Mouse (Mus musculus) cerebellum, adult 2 months (tissue): Measurements from ENCODE around the gene Zmat5. TPM values are rescaled to one million over a fixed set of nuclear protein-coding genes. Genes with fewer than 3 reads are reported as not detected.

Experiments
- DNase-seq, 2 experiments: peaks; one replicate each; pipeline ENCODE4 v3.0.0; 2021
- H3K27ac ChIP-seq: fragments of 200-500 bp; 2 replicates; pipeline ENCODE4 v1.5.1; 2012; ENCODE audit warnings: low read length, control low read depth, inconsistent platforms; ENCODE audit not compliant: insufficient read depth
- H3K27me3 ChIP-seq: fragments of 200-500 bp; 2 replicates; pipeline ENCODE4 v1.6.1; 2012; ENCODE audit warnings: inconsistent platforms, mild to moderate bottlenecking, low read length, moderate library complexity; ENCODE audit not compliant: control insufficient read depth, insufficient read depth
- H3K4me1 ChIP-seq: fragments of 200-500 bp; 2 replicates; pipeline ENCODE4 v1.6.1; 2011; ENCODE audit warnings: low read length; ENCODE audit not compliant: control insufficient read depth, insufficient read depth
- H3K4me3 ChIP-seq: fragments of 200-500 bp; replicated peaks from 2 replicates; pipeline ENCODE3; 2011; ENCODE audit warnings: mild to moderate bottlenecking, low read depth, low read length, control low read depth; ENCODE audit not compliant: insufficient read depth
- CTCF ChIP-seq: fragments of 200-500 bp; IDR thresholded peaks from 2 replicates; pipeline ENCODE4 v1.5.1; 2011; ENCODE audit warnings: low read depth, mild to moderate bottlenecking, control low read depth, low read length, moderate library complexity, borderline replicate concordance; ENCODE audit not compliant: insufficient read depth
- POLR2A ChIP-seq: fragments of 200-500 bp; IDR thresholded peaks from 2 replicates; pipeline ENCODE4 v1.6.1; 2011; ENCODE audit warnings: low read length, control low read depth, borderline replicate concordance; ENCODE audit not compliant: insufficient read depth
- WGBS: fragments of 180-500 bp; shearing (Covaris S2); methylation state at CpG from one replicate; pipeline ENCODE4 v1.1.7; 2018; 5-methylcytosine and 5-hydroxymethylcytosine counted together
- polyA plus RNA-seq: library from polyadenylated mRNA; depleted of rRNA; stranded (reverse); fragments of >200 nt; gene quantifications from 2 replicates; pipeline ENCODE4 v1.2.3, GENCODE M21; 2012

The Zmat5 gene
- polyA plus RNA-seq, 1 experiment, result 63.2 TPM

DNA sequence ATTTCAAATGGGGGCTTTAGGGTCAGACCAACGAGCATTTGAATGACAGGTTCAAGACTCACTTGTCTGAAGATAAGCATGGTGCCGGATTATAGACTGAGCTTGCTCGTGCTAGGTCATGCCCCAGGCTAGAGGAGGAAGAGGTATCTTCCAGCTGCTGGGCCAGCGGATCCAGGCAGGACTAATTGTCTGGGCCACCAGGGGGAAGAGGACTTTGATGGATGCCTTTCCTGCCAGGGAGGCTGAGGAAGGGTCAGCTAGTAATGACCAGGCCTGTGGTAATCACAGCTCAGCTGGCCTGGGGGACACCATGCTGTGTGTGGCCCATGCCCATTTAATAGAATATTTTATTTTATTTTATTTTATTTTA, 53.3 kb downstream of the Zmat5 start:
- Histone ChIP-seq H3K27ac (no peak overlapping the region), H3K4me1 (peaks cover 6% of the 10 kb centered on the region), H3K4me3 (no peak overlapping the region), H3K27me3 (no peaks in the 10 kb centered on the region)
- 82% methylated on average over 4 of the region's 4 CpGs for WGBS
- no peak for DNase-seq
- no peak for TF ChIP-seq CTCF

DNA sequence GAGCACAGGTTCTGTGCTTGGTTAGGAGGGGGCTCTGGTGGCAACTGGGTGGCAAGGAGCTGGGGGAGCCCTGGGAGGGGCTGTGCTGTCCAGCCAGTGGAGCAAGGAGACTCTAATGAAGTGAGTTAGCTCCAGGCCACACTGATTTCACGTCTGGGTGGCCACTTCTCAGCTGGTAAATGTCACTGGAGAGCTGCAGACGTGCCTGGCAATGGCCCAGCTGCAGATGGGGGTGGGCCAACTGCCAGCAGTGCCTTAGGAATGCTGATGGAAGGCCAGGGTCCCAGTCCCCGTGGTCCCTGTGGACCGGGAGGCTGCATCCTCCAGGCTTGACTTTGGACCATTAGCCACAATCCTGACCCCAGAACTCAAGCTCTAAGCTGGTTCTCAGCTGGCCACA, 56.0 kb downstream of the Zmat5 start:
- TF ChIP-seq POLR2A (no peak), CTCF (no peak)
- Histone ChIP-seq H3K27me3 (no peaks in the 10 kb centered on the region), H3K4me3 (no peak overlapping the region), H3K27ac (no peak overlapping the region), H3K4me1 (peaks cover 3% of the 10 kb centered on the region)
- 44% methylated on average over 4 of the region's 4 CpGs for WGBS
- DNase-seq, result no peak

DNA sequence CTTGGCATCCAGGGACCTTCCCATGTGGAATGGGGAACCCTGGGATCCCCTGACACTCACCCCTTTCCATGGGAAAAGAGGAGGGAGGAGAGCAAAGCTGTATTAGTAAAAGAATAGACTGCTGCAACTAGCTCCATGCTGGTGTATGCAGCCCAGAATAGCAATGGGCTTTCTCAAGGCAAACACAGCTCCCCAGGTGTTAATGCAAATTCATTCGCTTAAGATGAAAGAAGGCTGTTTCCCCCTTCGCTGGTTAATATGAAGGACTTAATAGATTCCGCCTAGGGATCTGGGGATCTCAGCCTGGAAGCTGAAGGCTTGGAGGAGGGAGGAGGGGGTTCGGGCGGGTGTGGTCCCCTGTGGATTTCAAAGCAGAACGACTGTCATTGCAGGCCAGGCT, 57.5 kb downstream of the Zmat5 start:
- Histone ChIP-seq H3K27ac (no peak overlapping the region), H3K4me3 (no peak overlapping the region), H3K27me3 (no peaks in the 10 kb centered on the region), H3K4me1 (peaks cover 3% of the 10 kb centered on the region)
- 63% methylated on average over 6 of the region's 6 CpGs for WGBS
- no peak for DNase-seq
- TF ChIP-seq POLR2A (no peak), CTCF (no peak)

DNA sequence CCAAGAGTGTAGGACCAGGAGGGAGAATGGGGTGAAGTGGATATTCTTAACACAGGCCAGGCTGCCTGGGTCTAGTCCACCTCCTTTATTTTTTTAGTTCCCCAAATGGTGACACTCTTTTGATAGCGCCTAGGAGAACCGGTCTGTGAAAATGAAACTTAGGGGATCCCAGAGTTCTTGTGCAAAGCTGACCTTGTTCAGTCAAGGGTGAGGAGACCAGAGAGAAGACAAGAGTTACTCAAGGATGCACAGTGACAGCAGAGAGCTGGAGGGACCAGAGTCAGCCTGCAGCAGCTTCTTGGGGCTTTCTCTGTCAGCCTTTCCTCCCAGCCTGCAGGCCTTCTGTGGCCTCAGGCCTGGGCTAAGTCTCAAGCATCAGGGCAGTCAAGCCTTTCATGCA, 58.0 kb downstream of the Zmat5 start:
- Histone ChIP-seq H3K4me1 (peaks cover 3% of the 10 kb centered on the region), H3K27ac (no peak overlapping the region), H3K4me3 (no peak overlapping the region), H3K27me3 (no peaks in the 10 kb centered on the region)
- TF ChIP-seq CTCF (no peak), POLR2A (no peak)
- WGBS, result 77% methylated on average over 2 of the region's 2 CpGs
- no peak for DNase-seq

DNA sequence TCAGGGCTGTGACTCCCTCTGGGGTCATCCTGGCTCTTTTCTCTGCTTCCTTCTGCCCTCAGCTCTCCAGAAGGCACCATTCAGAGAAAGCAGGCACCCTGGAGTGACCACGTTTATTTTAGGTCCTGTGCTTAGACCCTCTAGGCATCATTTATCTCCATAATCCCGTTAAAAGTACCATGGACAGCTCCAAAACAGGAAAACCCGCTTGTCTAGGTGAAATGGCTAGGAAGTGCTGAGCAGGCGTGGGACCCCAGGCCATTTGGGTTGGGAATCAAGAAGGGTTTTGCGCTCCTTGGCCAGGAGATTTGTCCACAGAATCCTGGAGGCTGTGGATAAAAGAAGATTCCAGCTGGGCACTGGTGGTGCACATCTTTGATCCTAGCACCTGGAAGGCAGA, 59.2 kb downstream of the Zmat5 start:
- no peak for DNase-seq
- WGBS, result 76% methylated on average over 5 of the region's 5 CpGs

DNA sequence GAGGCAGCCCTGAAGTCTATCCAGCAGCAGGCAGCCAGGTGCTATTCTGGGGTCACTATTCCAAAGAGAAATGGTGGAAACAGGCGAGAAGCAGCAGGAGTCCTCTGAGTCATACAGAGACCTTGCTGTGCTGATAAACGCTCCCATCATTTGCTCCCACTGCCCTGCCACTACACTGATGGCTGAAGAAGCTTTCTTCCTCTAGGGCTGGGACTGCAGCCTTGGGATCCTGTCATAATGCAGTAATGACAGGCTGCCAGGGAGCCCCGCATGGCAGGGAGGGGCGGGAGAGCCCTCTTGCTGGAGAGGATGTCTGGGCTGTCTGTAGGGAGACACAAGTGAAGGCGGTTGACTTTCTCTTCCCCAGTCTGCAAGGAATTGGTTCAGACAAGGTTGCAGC, 60.0 kb downstream of the Zmat5 start:
- 33% methylated on average over 5 of the region's 5 CpGs for WGBS

More for the DNA sequence above, 59.2 kb downstream of the Zmat5 start:
- Histone ChIP-seq H3K4me1 (peaks cover 3% of the 10 kb centered on the region), H3K27ac (no peak overlapping the region), H3K27me3 (no peaks in the 10 kb centered on the region), H3K4me3 (no peak overlapping the region)
- TF ChIP-seq CTCF (no peak), POLR2A (no peak)

DNA sequence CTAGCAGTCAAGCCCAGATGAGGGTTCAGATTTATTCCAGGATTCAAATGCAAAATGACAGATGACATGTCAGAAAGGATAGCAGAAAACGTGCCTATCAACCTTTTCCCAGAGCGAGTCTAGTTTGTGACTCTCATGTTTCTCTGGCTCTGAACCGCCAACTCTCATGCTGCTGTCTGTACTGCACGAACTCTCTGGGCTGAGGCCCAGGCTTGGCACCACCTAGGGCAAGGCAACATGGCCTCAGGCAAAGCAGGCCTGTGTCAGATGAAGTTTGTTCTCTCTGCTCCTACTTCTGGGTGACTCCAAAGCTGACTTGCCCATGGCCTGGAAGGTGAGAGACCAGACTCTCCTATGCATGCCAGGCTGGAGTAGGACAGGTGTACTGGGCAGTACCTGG, 63.9 kb downstream of the Zmat5 start:
- no peaks in the 10 kb centered on the region for H3K27me3 ChIP-seq
- no peak for DNase-seq
- WGBS, result 64% methylated on average over 4 of the region's 4 CpGs
- H3K4me1 ChIP-seq, result peaks cover 3% of the 10 kb centered on the region
- TF ChIP-seq POLR2A (no peak), CTCF (no peak)
- no peak overlapping the region for H3K4me3 ChIP-seq
- H3K27ac ChIP-seq, result no peak overlapping the region

More for the DNA sequence above, 60.0 kb downstream of the Zmat5 start:
- peak; percentile 44 to 62 for DNase-seq
- Histone ChIP-seq H3K4me1 (peaks cover 3% of the 10 kb centered on the region), H3K27me3 (no peaks in the 10 kb centered on the region), H3K27ac (no peak overlapping the region), H3K4me3 (no peak overlapping the region)
- TF ChIP-seq CTCF, result no peak
- no peak for TF ChIP-seq POLR2A

DNA sequence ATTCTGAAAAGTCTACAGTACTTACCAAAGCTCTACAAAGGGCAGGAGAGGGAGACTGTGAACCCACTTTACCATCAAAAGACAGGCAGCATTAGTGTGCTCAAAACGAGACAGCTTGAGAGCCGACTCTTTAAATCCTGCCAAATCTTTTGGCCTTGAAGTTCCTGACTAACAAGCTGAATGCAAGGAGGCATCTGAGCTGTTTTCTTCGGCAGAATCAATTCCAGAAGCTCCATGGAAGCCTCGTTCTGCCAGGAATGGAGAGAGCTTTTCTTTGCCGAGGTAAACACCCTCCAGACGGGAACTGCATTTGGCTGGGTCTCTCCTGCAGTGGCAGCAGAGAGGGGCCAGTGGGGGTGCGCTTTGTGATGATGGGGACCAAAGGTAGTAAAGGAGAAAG, 64.8 kb downstream of the Zmat5 start:
- no peaks in the 10 kb centered on the region for H3K27me3 ChIP-seq
- H3K4me3 ChIP-seq, result no peak overlapping the region
- no peak for TF ChIP-seq CTCF
- TF ChIP-seq POLR2A, result no peak
- 51% methylated on average over 7 of the region's 7 CpGs for WGBS
- no peak for DNase-seq
- peaks cover 3% of the 10 kb centered on the region; the same call in 1 of the 2 replicates for H3K4me1 ChIP-seq
- no peak overlapping the region for H3K27ac ChIP-seq
